Mouse (Mus musculus) erythroblast, embryonic 14.5 days (primary cell): ENCODE data around the gene Vsig10l.

Source experiments
- GATA1 ChIP-seq: IDR thresholded peaks from 2 replicates; pipeline ENCODE4 v1.6.1; 2012; ENCODE audit warnings: low read length, inconsistent platforms, mixed read lengths
- TAL1 ChIP-seq: IDR thresholded peaks from 3 replicates; pipeline ENCODE4 v1.6.1; 2012; ENCODE audit warnings: low read length, inconsistent platforms, mixed read lengths

- TF ChIP-seq TAL1 = no peak
- TF ChIP-seq GATA1 = no peak
Observed at GRCm38 (mm10) chr7:43512519-43512918, 49.6 kb downstream of the Vsig10l start.
